Mouse (Mus musculus) CH12.LX (cell line): ENCODE results near the gene Itga7. TPM values are rescaled to one million over a fixed set of nuclear protein-coding genes. Genes with fewer than 3 reads are reported as not detected.
A peak's percentile ranks its signal among the peaks of the same experiment; 100 is the strongest.

Source experiments
- DNase-seq: peaks from one replicate; pipeline ENCODE4 v3.0.0-alpha.2; 2013; ENCODE audit errors: extremely low read depth
- H3K27ac ChIP-seq: 2 replicates; pipeline ENCODE4 v1.5.1; 2012; ENCODE audit warnings: low read depth, mild to moderate bottlenecking, control low read depth, moderate library complexity; ENCODE audit not compliant: insufficient read depth
- H3K27me3 ChIP-seq: replicated peaks from 2 replicates; pipeline ENCODE3; 2012; ENCODE audit warnings: inconsistent platforms
- H3K36me3 ChIP-seq, 2 experiments: replicated peaks in 1 of 2; 2 replicates each; pipeline versions ENCODE3 to v1.6.1; 2012; ENCODE audit warnings: inconsistent platforms in 1 of 2, low read length in 1 of 2, mild to moderate bottlenecking in 1 of 2, mixed read lengths in 1 of 2, moderate library complexity in 1 of 2; ENCODE audit not compliant: control insufficient read depth in 1 of 2, insufficient read depth in 1 of 2
- H3K4me1 ChIP-seq, 2 experiments: 2 replicates each; pipeline ENCODE4 v1.6.1; 2012; ENCODE audit warnings: inconsistent platforms in 1 of 2, moderate library complexity in 1 of 2; ENCODE audit not compliant: insufficient read depth in 2 of 2, control insufficient read depth in 1 of 2
- H3K4me2 ChIP-seq: 2 replicates; pipeline ENCODE4 v1.6.1; 2012; ENCODE audit warnings: low read depth, mild to moderate bottlenecking, control low read depth; ENCODE audit not compliant: poor library complexity, insufficient read depth, severe bottlenecking
- H3K4me3 ChIP-seq, 3 experiments: fragments of 150-350 bp in 1 of 3; sonication (generic) in 1 of 3; replicated peaks in 1 of 3; 2 replicates each; pipeline versions ENCODE3 to v1.5.1; 2011 to 2012; ENCODE audit warnings: low read depth in 2 of 3, low read length in 2 of 3, mild to moderate bottlenecking in 2 of 3, moderate library complexity in 2 of 3, control low read depth in 1 of 3, improper control_type of control experiment in 1 of 3, inconsistent platforms in 1 of 3, mixed read lengths in 1 of 3; ENCODE audit not compliant: poor library complexity in 1 of 3
- H3K79me2 ChIP-seq: replicated peaks from 2 replicates; pipeline ENCODE4 v1.6.1; 2012; ENCODE audit warnings: mild to moderate bottlenecking, moderate library complexity; ENCODE audit not compliant: control insufficient read depth, poor library complexity, insufficient read depth, severe bottlenecking; ENCODE audit errors: extremely low read depth
- H3K9ac ChIP-seq: 2 replicates; pipeline ENCODE4 v1.6.1; 2012; ENCODE audit warnings: low read depth, mild to moderate bottlenecking, control low read depth, moderate library complexity; ENCODE audit not compliant: insufficient read depth
- H3K9me3 ChIP-seq: replicated peaks from 2 replicates; pipeline ENCODE3; 2012; ENCODE audit warnings: low read length, inconsistent platforms, mixed read lengths
- BHLHE40 ChIP-seq: IDR thresholded peaks from 2 replicates; pipeline ENCODE4 v1.6.1; 2011; ENCODE audit warnings: mild to moderate bottlenecking, low read depth, low read length, improper control_type of control experiment
- CHD2 ChIP-seq: IDR thresholded peaks from 2 replicates; pipeline ENCODE4 v1.6.1; 2011; ENCODE audit warnings: low read length, improper control_type of control experiment
- ELF1 ChIP-seq: IDR thresholded peaks from 2 replicates; pipeline ENCODE4 v1.6.1; 2014; ENCODE audit warnings: low read depth, mild to moderate bottlenecking, inconsistent platforms, low read length, improper control_type of control experiment
- ETS1 ChIP-seq: conservative IDR thresholded peaks from 2 replicates; pipeline ENCODE4 v1.6.1; 2012; ENCODE audit warnings: low read depth, mild to moderate bottlenecking, inconsistent platforms, low read length, improper control_type of control experiment, moderate library complexity
- HCFC1 ChIP-seq: IDR thresholded peaks from 2 replicates; pipeline ENCODE4 v1.6.1; 2012; ENCODE audit warnings: low read depth, mild to moderate bottlenecking, inconsistent platforms, low read length, improper control_type of control experiment
- JUND ChIP-seq: conservative IDR thresholded peaks from 2 replicates; pipeline ENCODE4 v1.6.1; 2011; ENCODE audit warnings: low read depth, low read length, improper control_type of control experiment
- MAX ChIP-seq: IDR thresholded peaks from 2 replicates; pipeline ENCODE4 v1.6.1; 2011; ENCODE audit warnings: low read length, improper control_type of control experiment
- MAZ ChIP-seq: IDR thresholded peaks from 2 replicates; pipeline ENCODE4 v1.6.1; 2012; ENCODE audit warnings: low read depth, mild to moderate bottlenecking, inconsistent platforms, low read length, improper control_type of control experiment, moderate library complexity
- MXI1 ChIP-seq: IDR thresholded peaks from 2 replicates; pipeline ENCODE4 v1.6.1; 2011; ENCODE audit warnings: mild to moderate bottlenecking, low read depth, low read length, improper control_type of control experiment
- MYC ChIP-seq: IDR thresholded peaks from 2 replicates; pipeline ENCODE4 v1.6.1; 2011; ENCODE audit warnings: low read depth, mild to moderate bottlenecking, improper control_type of control experiment, low read length
- NELFE ChIP-seq: IDR thresholded peaks from 2 replicates; pipeline ENCODE4 v1.6.1; 2011; ENCODE audit warnings: low read depth, low read length, improper control_type of control experiment
- NRF1 ChIP-seq: IDR thresholded peaks from 2 replicates; pipeline ENCODE4 v1.6.1; 2014; ENCODE audit warnings: low read depth, mild to moderate bottlenecking, inconsistent platforms, low read length, improper control_type of control experiment, moderate library complexity
- RCOR1 ChIP-seq: conservative IDR thresholded peaks from 2 replicates; pipeline ENCODE4 v1.6.1; 2012; ENCODE audit warnings: low read depth, mild to moderate bottlenecking, inconsistent platforms, low read length, improper control_type of control experiment
- SIN3A ChIP-seq: IDR thresholded peaks from 2 replicates; pipeline ENCODE4 v1.6.1; 2012; ENCODE audit warnings: low read length, improper control_type of control experiment, inconsistent platforms
- TBP ChIP-seq: conservative IDR thresholded peaks from 2 replicates; pipeline ENCODE4 v1.6.1; 2011; ENCODE audit warnings: low read depth, low read length, improper control_type of control experiment
- TCF12 ChIP-seq: IDR thresholded peaks from 2 replicates; pipeline ENCODE4 v1.6.1; 2014; ENCODE audit warnings: low read depth, mild to moderate bottlenecking, inconsistent platforms, low read length, improper control_type of control experiment
- UBTF ChIP-seq: IDR thresholded peaks from 2 replicates; pipeline ENCODE4 v1.6.1; 2012; ENCODE audit warnings: low read depth, mild to moderate bottlenecking, inconsistent platforms, low read length, improper control_type of control experiment, moderate library complexity
- ZC3H11A ChIP-seq: IDR thresholded peaks from 2 replicates; pipeline ENCODE4 v1.6.1; 2012; ENCODE audit warnings: low read depth, mild to moderate bottlenecking, inconsistent platforms, low read length, improper control_type of control experiment
- dilution Hi-C: fragments of 300-500 bp; cut with MboI; formaldehyde crosslinking; loops from 2 replicates; pipeline ENCODE4 v1.14.3; 2020; ENCODE audit warnings: low sequenced_read_pairs; ENCODE audit not compliant: extremely low pct_unique_long_range_greater_than_20kb, extremely low pct_ligation_motif_present
- in situ Hi-C: fragments of 300-500 bp; cut with MboI; formaldehyde crosslinking; loops from 3 replicates; pipeline ENCODE4 v1.14.3; 2019; ENCODE audit warnings: low sequenced_read_pairs, low pct_ligation_motif_present, low pct_unique_long_range_greater_than_20kb, mixed read lengths
- polyA plus RNA-seq: library from polyadenylated mRNA; unstranded; fragments of >175 nt; gene quantifications from 2 replicates; pipeline ENCODE4 v1.2.1, GENCODE M21; 2012; ENCODE audit warnings: low read depth; ENCODE audit not compliant: insufficient read length
- total RNA-seq, 2 experiments: library from RNA; depleted of rRNA; stranded (reverse); fragments of 300-350 nt in 1 of 2; fragments of >200 nt in 1 of 2; gene quantifications; 2 replicates each; pipeline ENCODE4 v1.2.3; 2012 to 2014

Gene Itga7
- total and polyA plus RNA-seq, 3 experiments: 0.55 to 0.64 (median 0.63) TPM

GRCm38 (mm10) chr10:128960590-128961584 is 27.3 kb downstream of the Itga7 start, which contains the start of gene Mettl7b:
Mettl7b (minus strand) TSS chr10:128960988.
- H3K4me2 ChIP-seq: no peak within 1 kb of the TSS
- no peak for DNase-seq
- no peak within 1 kb of the TSS for H3K27ac ChIP-seq
- H3K36me3 ChIP-seq: no peaks in the 10 kb centered on the region
- no peaks in the 10 kb centered on the region; the same call in 1 of the 2 replicates for H3K79me2 ChIP-seq
- in situ Hi-C loops: no loop called here
- dilution Hi-C loops: no loop called here
- no peak within 1 kb of the TSS for H3K9ac ChIP-seq
- peaks cover 0 to 19% of the 10 kb centered on the region in 2 experiments; a peak in 3 of 4 replicates for H3K4me1 ChIP-seq
- TF ChIP-seq SIN3A: no peak
- no peak for TF ChIP-seq TBP
- no peak for TF ChIP-seq RCOR1
- TF ChIP-seq CHD2: no peak
- no peak for TF ChIP-seq NRF1
- TF ChIP-seq TCF12: no peak
- TF ChIP-seq ELF1: no peak
- TF ChIP-seq JUND: no peak
- H3K4me3 ChIP-seq: no peak within 1 kb of the TSS
- no peaks in the 10 kb centered on the region for H3K9me3 ChIP-seq
- H3K27me3 ChIP-seq: peaks cover 2% of the 10 kb centered on the region

GRCm38 (mm10) chr10:128964961-128965360 is 31.3 kb downstream of the Itga7 start:
- no peaks in the 10 kb centered on the region; the same call in 1 of the 2 replicates for H3K79me2 ChIP-seq

GRCm38 (mm10) chr10:128965871-128966270 is 32.3 kb downstream of the Itga7 start:
- dilution Hi-C loops (no loop called here), in situ Hi-C loops (no loop called here)
- H3K36me3 ChIP-seq: no peaks in the 10 kb centered on the region
- no peaks in the 10 kb centered on the region; the same call in 1 of the 2 replicates for H3K79me2 ChIP-seq
- H3K9ac ChIP-seq: no peak overlapping the region
- no peak for TF ChIP-seq TBP
- no peak for TF ChIP-seq UBTF
- no peak for TF ChIP-seq ZC3H11A
- no peak for TF ChIP-seq ETS1
- TF ChIP-seq MXI1: no peak
- TF ChIP-seq HCFC1: no peak
- TF ChIP-seq BHLHE40: no peak
- TF ChIP-seq MAX: no peak
- H3K4me1 ChIP-seq: peaks cover 5 to 25% of the 10 kb centered on the region in 2 experiments; a peak in 3 of 4 replicates
- no peaks in the 10 kb centered on the region for H3K27me3 ChIP-seq
- peak; percentile 17 for DNase-seq
- H3K4me2 ChIP-seq: no peak overlapping the region
- H3K9me3 ChIP-seq: no peaks in the 10 kb centered on the region
- no peak overlapping the region for H3K4me3 ChIP-seq
- H3K27ac ChIP-seq: no peak overlapping the region

More at GRCm38 (mm10) chr10:128964961-128965360, 31.3 kb downstream of the Itga7 start:
- H3K4me1 ChIP-seq: peaks cover 5 to 24% of the 10 kb centered on the region in 2 experiments; a peak in 3 of 4 replicates
- no peak for DNase-seq
- in situ Hi-C loops: no loop called here
- no peaks in the 10 kb centered on the region for H3K9me3 ChIP-seq
- dilution Hi-C loops: no loop called here
- no peak overlapping the region for H3K4me3 ChIP-seq
- H3K36me3 ChIP-seq: no peaks in the 10 kb centered on the region
- TF ChIP-seq MAZ (no peak), MYC (no peak), ZC3H11A (no peak), ELF1 (no peak), RCOR1 (no peak), NELFE (no peak)
- TF ChIP-seq, all 38 proteins: peak for 0
- peaks cover 2% of the 10 kb centered on the region for H3K27me3 ChIP-seq
- H3K27ac ChIP-seq: no peak overlapping the region
- no peak overlapping the region for H3K4me2 ChIP-seq
- H3K9ac ChIP-seq: no peak overlapping the region
